26 mouse cellular contexts compared by ENCODE assay signal in genomic region chr1:120020322-120020897, GRCm38 (mm10). TPM values are rescaled to one million over a fixed set of nuclear protein-coding genes. Genes with fewer than 3 reads are reported as not detected.
DNase-seq lines count a peak whose midpoint lies in the region; ATAC-seq and TF ChIP-seq lines count a peak whose summit lies in the region.
"Had no signal": no experiment of that assay in that cellular context is flagged by ENCODE, and none has a peak within 500 bp of the region (broad histone marks: within the 10 kb centered on the region; RNA-seq: fewer than 3 reads in every experiment).

No protein-coding gene starts in this region.

- H3K27ac ChIP-seq in CH12.LX (ENCODE audit: insufficient read depth, low read depth): no peak overlapping the region
- peak overlapping the region; percentile 0; the same call in 1 of the 2 replicates for H3K27ac ChIP-seq in bone marrow macrophage, adult 2 months (ENCODE audit: insufficient read depth, low read depth, low read length)
- H3K27ac ChIP-seq: embryonic facial prominence, embryonic 15.5 days; forebrain, embryonic 10.5 days; heart, embryonic 15.5 days; hindbrain, embryonic 13.5 days; hindbrain, postnatal 0 days had no signal

- no peak overlapping the region for H3K9ac ChIP-seq in CH12.LX (ENCODE audit: insufficient read depth, low read depth)
- H3K9ac ChIP-seq: embryonic facial prominence, embryonic 15.5 days; heart, embryonic 15.5 days; hindbrain, embryonic 13.5 days had no signal

- DNase-seq in CH12.LX (ENCODE audit: extremely low read depth): no peak
- no peak for DNase-seq in kidney, postnatal 4 days
- DNase-seq in thymus, postnatal 25 days: no peak
- DNase-seq: adrenal gland, adult 2 months; adrenal gland, postnatal 25 days; cerebellum, adult 2 months; cerebellum, postnatal 10 days; embryo, embryonic 11 days; gastrocnemius, postnatal 36 days; heart, adult 18-20 months; heart, postnatal 14 days had no signal

- dilution Hi-C loops in CH12.LX (cut with MboI; ENCODE audit: extremely low pct_ligation_motif_present, extremely low pct_unique_long_range_greater_than_20kb, low sequenced_read_pairs): no loop called here

- no peaks in the 10 kb centered on the region for H3K9me3 ChIP-seq in CH12.LX (replicated peaks; ENCODE audit: low read length)
- H3K9me3 ChIP-seq: embryonic facial prominence, embryonic 15.5 days; forebrain, embryonic 10.5 days; heart, embryonic 15.5 days; hindbrain, embryonic 13.5 days had no signal

- no peak for TF ChIP-seq RAD21 in CH12.LX (IDR thresholded peaks at IDR 0.05; ENCODE audit: low read depth, low read length)

- TF ChIP-seq POLR2A in CH12.LX (IDR thresholded peaks at IDR 0.05; ENCODE audit: low read depth, low read length): no peak
- TF ChIP-seq POLR2A in bone marrow macrophage, adult 2 months (IDR thresholded peaks at IDR 0.05; ENCODE audit: borderline replicate concordance, low read depth, low read length): no peak

- no peak overlapping the region for H3K4me3 ChIP-seq in CH12.LX (replicated peaks in 1 of 3; ENCODE audit: low read depth in 2 of 3, low read length in 2 of 3, poor library complexity in 1 of 3)
- no peak overlapping the region for H3K4me3 ChIP-seq in bone marrow macrophage, adult 2 months (ENCODE audit: insufficient read depth, low read length)
- H3K4me3 ChIP-seq: embryonic facial prominence, embryonic 15.5 days; erythroblast, embryonic 14.5 days; forebrain, embryonic 10.5 days; heart, embryonic 15.5 days; hindbrain, embryonic 13.5 days had no signal

- TF ChIP-seq CTCF in CH12.LX (conservative IDR thresholded peaks at IDR 0.05 in 1 of 2, IDR thresholded peaks at IDR 0.05 in 1 of 2; ENCODE audit: low read depth in 2 of 2, low read length in 2 of 2): no peak
- no peak for TF ChIP-seq CTCF in bone marrow macrophage, adult 2 months (IDR thresholded peaks at IDR 0.05; ENCODE audit: low read depth, low read length)

- H3K36me3 ChIP-seq in CH12.LX (replicated peaks in 1 of 2; ENCODE audit: control insufficient read depth in 1 of 2, insufficient read depth in 1 of 2, low read length in 1 of 2): no peaks in the 10 kb centered on the region
- H3K36me3 ChIP-seq: embryonic facial prominence, embryonic 15.5 days; forebrain, embryonic 10.5 days; heart, embryonic 15.5 days; hindbrain, embryonic 13.5 days had no signal

- ATAC-seq in megakaryocyte, adult 5-6 weeks (ENCODE audit: poor library complexity, severe bottlenecking): peak; percentile 72
- peak; percentile 36; the same call in 1 of the 2 replicates for ATAC-seq in monocyte, adult 5-6 weeks (replicated peaks; ENCODE audit: insufficient number of reproducible peaks, low FRiP score, low TSS enrichment, poor library complexity, severe bottlenecking)
- ATAC-seq in CD4-positive, CD25-positive, alpha-beta regulatory T cell, adult 4 months: no peak
- ATAC-seq: forebrain, embryonic 14.5 days; hindbrain, postnatal 0 days had no signal

- no peak for TF ChIP-seq EP300 in CH12.LX (IDR thresholded peaks at IDR 0.05; ENCODE audit: low read length)

- H3K4me2 ChIP-seq in CH12.LX (ENCODE audit: insufficient read depth, low read depth, poor library complexity, severe bottlenecking): peak overlapping the region; percentile 41; the same call in 1 of the 2 replicates
- H3K4me2 ChIP-seq: embryonic facial prominence, embryonic 15.5 days; heart, embryonic 11.5 days; heart, embryonic 15.5 days; hindbrain, embryonic 13.5 days had no signal

- peaks cover 12 to 23% of the 10 kb centered on the region in 2 experiments for H3K4me1 ChIP-seq in CH12.LX (ENCODE audit: control insufficient read depth in 1 of 2, insufficient read depth in 2 of 2)
- H3K4me1 ChIP-seq in bone marrow macrophage, adult 2 months (ENCODE audit: control insufficient read depth, insufficient read depth, low read length): peaks cover 12% of the 10 kb centered on the region
- H3K4me1 ChIP-seq: embryonic facial prominence, embryonic 15.5 days; hindbrain, embryonic 13.5 days had no signal

- in situ Hi-C loops in CH12.LX (cut with MboI; ENCODE audit: low pct_ligation_motif_present, low pct_unique_long_range_greater_than_20kb, low sequenced_read_pairs): no loop called here

- no peaks in the 10 kb centered on the region for H3K79me2 ChIP-seq in CH12.LX (replicated peaks; ENCODE audit: control insufficient read depth, extremely low read depth, insufficient read depth, poor library complexity, severe bottlenecking)

- H3K27me3 ChIP-seq in CH12.LX (replicated peaks): no peaks in the 10 kb centered on the region
- H3K27me3 ChIP-seq: embryonic facial prominence, embryonic 15.5 days; heart, embryonic 15.5 days; hindbrain, embryonic 13.5 days had no signal

TF ChIP-seq in CH12.LX, 34 proteins besides CTCF, POLR2A, EP300 and RAD21:
- no peak for TF ChIP-seq NELFE (IDR thresholded peaks at IDR 0.05; ENCODE audit: low read depth, low read length)
- no peak for TF ChIP-seq ZNF384 (IDR thresholded peaks at IDR 0.05; ENCODE audit: low read depth, low read length)
- no peak for TF ChIP-seq SMC3 (IDR thresholded peaks at IDR 0.05; ENCODE audit: low read depth, low read length)
- TF ChIP-seq ELF1 (IDR thresholded peaks at IDR 0.05; ENCODE audit: low read depth, low read length): no peak
- TF ChIP-seq MEF2A (IDR thresholded peaks at IDR 0.05; ENCODE audit: borderline replicate concordance, low read depth, low read length): no peak
- no peak for TF ChIP-seq NRF1 (IDR thresholded peaks at IDR 0.05; ENCODE audit: low read depth, low read length)
- TF ChIP-seq ZMIZ1 (IDR thresholded peaks at IDR 0.05; ENCODE audit: low read depth, low read length): no peak
- TF ChIP-seq ETS1 (conservative IDR thresholded peaks at IDR 0.05; ENCODE audit: low read depth, low read length): no peak
- no peak for TF ChIP-seq USF1 (IDR thresholded peaks at IDR 0.05; ENCODE audit: low read depth, low read length)
- TF ChIP-seq MAZ (IDR thresholded peaks at IDR 0.05; ENCODE audit: low read depth, low read length): no peak
- no peak for TF ChIP-seq UBTF (IDR thresholded peaks at IDR 0.05; ENCODE audit: low read depth, low read length)
- TF ChIP-seq CHD2 (IDR thresholded peaks at IDR 0.05; ENCODE audit: low read length): no peak
- no peak for TF ChIP-seq ZKSCAN1 (IDR thresholded peaks at IDR 0.05; ENCODE audit: borderline replicate concordance, low read depth, low read length)
- no peak for TF ChIP-seq IRF4 (IDR thresholded peaks at IDR 0.05; ENCODE audit: low read depth, low read length)

RNA-seq across cellular contexts. Expression of gene Sctr, which starts 13.7 kb away (rescaled TPM):
- total RNA-seq in CH12.LX (2012; rRNA removed) (not detected in 2 replicates), CH12.LX (2014; rRNA removed) (not detected in 2 replicates)
- not detected in 2 replicates for polyA plus RNA-seq in CH12.LX (2012; ENCODE audit: insufficient read length, low read depth)
- not detected in 2 replicates for polyA plus RNA-seq in bone marrow macrophage, adult 2 months (2012; ENCODE audit: insufficient read depth, insufficient read length, missing spikeins)
- total RNA-seq in megakaryocyte, adult 5-6 weeks (2015): not detected in 2 replicates
- not detected in 2 replicates for total RNA-seq in megakaryocyte, adult 5-6 weeks (2017)
- not detected in 3 replicates for total RNA-seq in monocyte, adult 5-6 weeks (2017)
- under 1 TPM in 1 of 2 experiments, not detected in 1; 0.34 TPM for polyA plus RNA-seq in CD4-positive, CD25-positive, alpha-beta regulatory T cell, adult 4 months (2017; shearing (Covaris generic))
- total RNA-seq: hematopoietic stem cell, adult 5-6 weeks had no signal
- polyA plus RNA-seq: embryonic facial prominence, embryonic 11.5 days; erythroblast, embryonic 14.5 days; heart, embryonic 11.5 days; heart, embryonic 15.5 days had no signal

RNA-seq across cellular contexts. Expression of gene Cfap221, which starts 23.4 kb away (rescaled TPM):
- total RNA-seq in CH12.LX (2012; rRNA removed): not detected in 2 replicates
- not detected in 2 replicates for total RNA-seq in CH12.LX (2014; rRNA removed)
- polyA plus RNA-seq in CH12.LX (2012; ENCODE audit: insufficient read length, low read depth): not detected in 2 replicates
- not detected in 2 replicates for polyA plus RNA-seq in bone marrow macrophage, adult 2 months (2012; ENCODE audit: insufficient read depth, insufficient read length, missing spikeins)
- not detected in 2 replicates for total RNA-seq in megakaryocyte, adult 5-6 weeks (2015)
- not detected in 2 replicates for total RNA-seq in megakaryocyte, adult 5-6 weeks (2017)
- total RNA-seq in monocyte, adult 5-6 weeks (2017): not detected in 3 replicates
- polyA plus RNA-seq in CD4-positive, CD25-positive, alpha-beta regulatory T cell, adult 4 months (2017; shearing (Covaris generic)): not detected
- total RNA-seq: gastrocnemius, adult 8-10 months; gastrocnemius, postnatal 36 days; heart, adult 18-20 months; heart, postnatal 14 days; hematopoietic stem cell, adult 5-6 weeks; hindbrain, postnatal 0 days had no signal
- polyA plus RNA-seq: embryonic facial prominence, embryonic 11.5 days; erythroblast, embryonic 14.5 days had no signal

RNA-seq across cellular contexts. Expression of gene Tmem37, which starts 53.5 kb away (rescaled TPM):
- total RNA-seq in CH12.LX (2012; rRNA removed) (not detected in 2 replicates), CH12.LX (2014; rRNA removed) (not detected in 2 replicates)
- polyA plus RNA-seq in CH12.LX (2012; ENCODE audit: insufficient read length, low read depth): not detected in 2 replicates
- 71.5 and 83.0 TPM in 2 replicates for polyA plus RNA-seq in bone marrow macrophage, adult 2 months (2012; ENCODE audit: insufficient read depth, insufficient read length, missing spikeins)
- 1.0 TPM in 1 of 2 replicates, not detected in the other for total RNA-seq in megakaryocyte, adult 5-6 weeks (2015)
- not detected in 2 replicates for total RNA-seq in megakaryocyte, adult 5-6 weeks (2017)
- total RNA-seq in monocyte, adult 5-6 weeks (2017): 3.2 to 9.4 TPM (median 8.2 TPM) in 3 replicates
- polyA plus RNA-seq in CD4-positive, CD25-positive, alpha-beta regulatory T cell, adult 4 months (2017; shearing (Covaris generic)): 1 to 10 TPM in 1 of 2 experiments, under 1 TPM in 1; 0.98 to 2.2 TPM
